Mouse (Mus musculus) cerebellum, postnatal 25 days (tissue): Measurements from ENCODE around the gene Cldn34c2.
"Not testable (repeated sequence)": the region's sequence is repeated elsewhere in the genome, so short reads cannot be mapped to it uniquely, and the experiment has no call there.

Experiments
- DNase-seq, 2 experiments: peaks; one replicate each; pipeline ENCODE4 v3.0.0; 2021; ENCODE audit warnings: mixed read lengths in 2 of 2

Cldn34c2 gene

GRCm38 (mm10) chrX:123581400-123581799 is at the start of gene Cldn34c2:
TSS of gene Cldn34c2 (plus strand) at chrX:123581700.
- not testable (repeated sequence) for DNase-seq

GRCm38 (mm10) chrX:123551378-123551777 is 30.1 kb upstream of the Cldn34c2 start:
- DNase-seq: not testable (repeated sequence)

GRCm38 (mm10) chrX:123612158-123612828 is 30.8 kb downstream of the Cldn34c2 start:
- DNase-seq: not testable (repeated sequence)
